Mouse (Mus musculus): Measurements from ENCODE around the gene Ccnq.

Ccnq gene

DNA sequence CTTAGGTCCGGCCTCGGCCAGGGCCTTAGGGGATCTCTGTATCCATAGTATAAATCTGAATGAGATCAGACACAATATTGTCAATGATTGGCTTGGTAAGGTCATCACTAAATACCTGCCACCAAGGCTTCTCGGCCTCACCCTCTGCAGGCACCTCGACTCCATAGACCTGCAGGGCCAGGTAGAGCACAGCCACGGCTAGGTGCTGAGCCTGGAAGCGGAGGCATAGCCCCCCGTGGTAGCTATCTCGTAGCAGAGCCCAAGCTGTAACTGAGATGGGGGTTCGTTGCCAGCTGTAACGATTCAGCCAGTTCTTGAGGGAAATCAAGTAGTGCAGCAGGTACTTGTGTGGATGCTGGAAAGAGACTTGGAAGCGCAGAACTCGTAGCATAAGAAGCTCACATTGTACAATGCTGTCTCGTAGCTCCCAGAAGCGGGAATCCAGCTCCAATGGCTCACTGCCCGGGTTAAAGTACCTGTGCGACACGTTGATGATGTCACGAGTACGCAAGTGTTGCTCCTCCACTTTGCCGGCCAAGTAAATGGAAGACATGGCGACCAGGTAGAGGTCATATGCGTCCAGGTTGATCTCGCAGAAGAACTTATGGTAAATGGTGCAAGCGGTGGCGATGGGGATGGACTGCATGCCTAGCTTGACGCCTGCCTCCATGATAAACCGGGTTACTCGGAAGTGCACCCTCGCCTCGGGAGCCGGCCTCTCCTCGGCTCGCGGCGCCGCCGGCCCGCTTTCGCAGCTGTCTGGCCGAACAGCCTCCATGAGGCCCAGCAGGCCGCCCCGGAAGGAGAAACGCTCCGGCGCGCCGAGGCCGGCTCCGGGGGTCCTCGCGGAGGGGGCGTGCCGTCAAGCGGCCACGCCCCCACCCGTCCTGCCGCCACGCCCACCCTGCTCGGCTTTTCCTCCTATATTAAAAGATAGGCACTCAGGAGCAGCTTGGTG lies at the start of gene Ccnq:
Gene Ccnq (minus strand): TSS at position 845 of the 958 bp plus-strand sequence.
- WGBS = 11% methylated on average over 59 of the region's 59 CpGs

DNA sequence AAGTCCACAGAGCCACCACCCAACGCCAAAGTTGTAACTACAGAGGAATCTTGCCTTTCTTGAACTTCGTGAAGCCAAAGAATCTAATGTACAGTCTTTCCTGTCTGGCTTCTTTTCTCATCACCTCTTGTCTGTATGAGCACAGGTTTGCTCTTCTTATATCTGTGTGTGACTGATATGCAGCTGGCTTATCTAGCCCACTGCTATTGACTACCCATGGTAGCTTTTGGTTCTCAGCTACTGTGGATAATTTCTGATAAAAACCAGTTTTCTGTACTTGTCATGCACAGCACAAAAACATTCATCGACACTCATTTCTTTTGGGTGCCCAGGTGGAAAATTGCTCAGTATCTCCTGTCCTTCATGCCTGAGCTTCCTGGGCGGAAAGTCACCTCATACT lies 49.6 kb upstream of the Ccnq start:
- 97% methylated on average over 4 of the region's 4 CpGs for WGBS

DNA sequence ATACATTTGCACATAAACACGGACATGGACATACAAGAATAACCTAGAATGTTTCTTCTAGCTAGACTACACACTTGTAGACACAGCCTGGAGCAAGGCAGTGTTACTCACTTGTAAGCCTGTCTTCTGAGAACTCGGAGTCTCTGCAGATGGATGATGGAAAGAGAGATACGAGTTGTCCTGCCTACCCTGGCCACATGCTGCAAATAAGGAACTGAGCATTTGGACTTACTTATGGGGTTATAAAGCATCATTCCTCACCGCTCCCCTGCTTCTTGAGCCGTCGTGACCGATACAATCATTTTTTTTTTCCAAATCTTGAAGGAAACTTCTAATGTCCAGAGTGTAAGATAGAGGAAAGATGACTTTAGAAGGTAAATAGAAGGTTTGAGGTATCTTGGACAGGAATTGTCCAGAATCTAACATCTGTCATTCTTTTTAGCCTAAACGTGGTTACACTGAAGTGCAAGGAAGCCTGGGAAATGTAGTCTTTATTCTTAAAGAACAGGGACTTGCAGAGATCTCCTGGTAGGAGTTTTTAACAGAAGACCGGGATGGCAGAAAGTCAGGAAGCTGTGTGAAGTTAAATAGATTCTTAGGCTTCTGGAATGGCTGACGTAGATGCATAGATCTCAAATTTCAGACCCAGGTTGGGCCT lies 44.7 kb upstream of the Ccnq start:
- 71% methylated on average over 10 of the region's 10 CpGs for WGBS

DNA sequence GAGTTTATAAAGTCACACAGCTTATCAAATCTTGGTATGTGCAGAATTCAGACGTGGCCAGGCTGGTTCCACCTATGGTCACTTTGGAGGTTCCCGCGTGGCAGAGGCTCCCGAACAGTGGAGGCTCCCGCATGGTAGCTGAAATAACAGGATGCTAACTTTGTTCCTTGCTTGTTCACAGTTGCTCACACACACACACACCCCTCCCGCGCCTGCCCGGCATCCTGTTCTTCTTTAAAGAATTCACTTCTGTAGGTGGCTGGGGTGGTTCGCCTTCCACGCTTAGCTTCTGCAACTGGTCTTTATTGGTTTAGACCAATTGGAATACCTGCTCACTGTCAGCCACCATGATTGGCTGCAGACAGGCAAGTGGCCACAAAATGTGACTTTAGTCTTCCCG lies 41.6 kb upstream of the Ccnq start:
- WGBS = 44% methylated on average over 11 of the region's 11 CpGs

DNA sequence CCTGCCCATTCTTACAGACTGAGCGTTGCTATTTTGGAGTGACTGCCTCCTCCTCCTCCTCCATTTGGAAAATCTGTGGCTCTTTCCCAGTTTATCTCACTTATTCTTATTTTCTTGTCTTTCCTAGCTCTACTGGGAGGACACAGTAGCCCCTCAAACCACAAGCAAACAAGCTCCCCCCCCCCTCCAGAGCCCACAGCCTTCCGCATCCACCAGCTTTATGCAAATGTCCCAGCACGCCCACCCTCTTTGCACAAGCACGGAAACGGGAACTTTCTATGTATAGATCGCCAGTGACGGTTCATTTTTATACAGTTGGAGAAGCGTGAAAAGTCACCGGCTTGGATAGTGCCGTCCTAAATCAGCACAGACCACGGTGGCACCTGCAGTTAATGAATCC lies 40.9 kb upstream of the Ccnq start:
- 9% methylated on average over 11 of the region's 11 CpGs for WGBS

DNA sequence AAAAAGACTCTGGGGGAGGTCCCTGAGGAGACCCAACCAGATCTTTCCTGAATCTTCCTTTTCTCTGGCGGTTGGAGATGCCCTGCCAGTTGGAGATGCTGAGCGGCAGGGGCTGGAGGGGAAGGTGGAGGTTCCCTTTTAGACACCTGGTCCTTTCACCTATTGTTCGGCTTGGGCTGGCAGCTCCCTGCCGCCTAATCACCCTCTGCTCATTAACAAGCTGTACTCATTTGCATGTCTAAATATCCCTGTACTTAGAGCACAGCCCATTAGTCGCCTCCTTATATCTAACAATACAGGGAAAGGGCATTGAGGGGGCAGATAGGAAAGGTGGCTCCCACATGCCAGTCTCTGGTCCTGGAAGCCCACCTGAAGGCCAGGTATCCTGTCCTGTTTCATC lies 40.5 kb upstream of the Ccnq start:
- WGBS = 23% methylated on average over 5 of the region's 5 CpGs

DNA sequence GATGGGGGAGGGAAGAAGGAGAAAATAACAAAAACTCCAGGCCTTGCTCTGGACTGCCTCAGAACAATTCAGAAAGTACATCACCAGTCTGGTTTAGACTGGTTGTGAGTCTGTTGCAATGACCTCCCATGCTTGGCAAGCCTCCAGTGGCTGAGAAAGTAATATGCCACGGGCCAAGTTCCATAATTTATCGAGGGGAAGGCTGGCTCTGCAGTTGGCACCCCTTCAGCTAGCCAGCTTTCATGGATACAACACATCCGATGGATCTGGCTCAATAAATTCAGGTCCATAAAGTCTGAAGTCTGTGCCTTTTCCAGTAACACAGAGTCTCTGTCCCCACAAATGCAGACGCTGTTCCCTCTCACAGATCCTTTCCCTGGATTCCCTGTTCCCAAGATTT lies 40.1 kb upstream of the Ccnq start:
- 14% methylated on average over 4 of the region's 4 CpGs for WGBS

DNA sequence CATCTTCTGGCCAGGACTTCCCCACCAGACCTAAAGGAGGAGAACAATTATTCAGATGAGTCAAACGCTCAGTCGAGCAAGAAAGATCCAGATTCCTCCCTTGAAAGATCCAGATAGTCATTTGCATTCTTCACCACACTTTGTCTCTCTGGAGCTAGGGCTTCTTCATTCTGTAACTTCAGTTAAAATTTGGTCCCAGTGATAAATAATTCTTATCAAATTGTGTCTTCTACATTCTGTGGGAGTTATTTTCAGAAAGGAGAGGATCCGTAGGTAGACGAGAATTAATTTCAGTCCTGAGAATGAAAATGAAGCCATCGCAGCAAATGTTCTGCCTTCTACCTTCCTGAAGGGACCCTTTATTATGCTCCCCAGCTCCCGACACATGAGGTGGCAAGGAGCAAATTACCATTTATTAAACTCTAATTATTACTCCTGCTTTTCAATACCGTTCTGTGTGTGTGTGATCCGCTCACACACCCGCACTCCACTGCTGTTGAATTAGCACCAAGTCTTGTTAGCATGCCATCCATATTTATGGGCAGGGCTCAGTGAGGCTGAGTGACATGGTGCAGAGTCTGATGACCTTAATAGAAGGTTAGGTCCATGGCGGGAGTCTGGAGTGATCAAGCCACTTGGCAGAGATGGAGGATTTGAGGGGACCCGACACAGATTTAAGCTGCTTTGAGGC lies 38.0 kb upstream of the Ccnq start:
- WGBS = 54% methylated on average over 11 of the region's 11 CpGs

- 52% methylated on average over 7 of the region's 7 CpGs for WGBS
These were observed 34.5 kb upstream of the Ccnq start for GRCm38 (mm10) chr11:78786013-78786431.

GRCm38 (mm10) chr11:78782791-78783347 lies 31.3 kb upstream of the Ccnq start:
- WGBS = 63% methylated on average over 9 of the region's 9 CpGs

DNA sequence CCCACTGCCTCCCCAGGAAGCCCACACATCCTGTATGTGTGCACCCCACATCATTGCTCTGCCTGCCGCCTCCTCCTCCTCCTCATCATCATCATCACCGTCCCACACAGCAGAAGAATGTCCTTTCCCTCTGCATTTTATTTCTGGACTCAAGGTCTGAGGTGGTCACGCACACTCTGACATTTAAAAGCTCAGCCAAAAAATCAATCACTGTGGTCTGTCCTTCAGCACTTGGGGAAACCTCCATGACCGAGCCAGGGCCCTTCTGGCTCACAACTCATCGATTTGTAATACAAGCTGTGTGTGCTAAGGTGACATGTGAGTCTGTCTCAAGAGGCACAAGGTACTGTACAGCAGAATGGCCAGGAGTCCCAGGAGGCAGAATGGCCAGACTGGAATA lies 30.8 kb upstream of the Ccnq start:
- 79% methylated on average over 5 of the region's 5 CpGs for WGBS

DNA sequence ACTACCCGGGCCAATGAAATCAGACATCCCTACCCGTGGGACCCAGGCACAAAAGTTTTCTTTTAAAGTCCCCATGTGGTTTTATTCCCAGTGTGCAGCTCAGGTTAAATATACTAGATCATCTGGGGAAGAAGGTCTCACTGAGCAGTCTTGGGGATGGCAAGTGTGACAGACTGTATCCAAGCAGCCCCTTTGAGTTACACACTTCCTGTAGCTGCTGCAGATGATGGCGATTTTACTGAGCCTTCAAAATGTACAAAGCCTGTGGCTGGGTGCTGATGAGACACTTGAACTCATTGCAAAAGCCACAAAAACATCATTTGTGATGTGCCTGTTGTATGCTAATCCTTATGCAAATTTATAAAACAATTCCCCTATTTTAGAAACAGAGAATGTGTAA lies 29.0 kb upstream of the Ccnq start:
- 74% methylated on average over 3 of the region's 3 CpGs for WGBS

GRCm38 (mm10) chr11:78780002-78780401 lies 28.5 kb upstream of the Ccnq start:
- WGBS = 94% methylated on average over 3 of the region's 3 CpGs

DNA sequence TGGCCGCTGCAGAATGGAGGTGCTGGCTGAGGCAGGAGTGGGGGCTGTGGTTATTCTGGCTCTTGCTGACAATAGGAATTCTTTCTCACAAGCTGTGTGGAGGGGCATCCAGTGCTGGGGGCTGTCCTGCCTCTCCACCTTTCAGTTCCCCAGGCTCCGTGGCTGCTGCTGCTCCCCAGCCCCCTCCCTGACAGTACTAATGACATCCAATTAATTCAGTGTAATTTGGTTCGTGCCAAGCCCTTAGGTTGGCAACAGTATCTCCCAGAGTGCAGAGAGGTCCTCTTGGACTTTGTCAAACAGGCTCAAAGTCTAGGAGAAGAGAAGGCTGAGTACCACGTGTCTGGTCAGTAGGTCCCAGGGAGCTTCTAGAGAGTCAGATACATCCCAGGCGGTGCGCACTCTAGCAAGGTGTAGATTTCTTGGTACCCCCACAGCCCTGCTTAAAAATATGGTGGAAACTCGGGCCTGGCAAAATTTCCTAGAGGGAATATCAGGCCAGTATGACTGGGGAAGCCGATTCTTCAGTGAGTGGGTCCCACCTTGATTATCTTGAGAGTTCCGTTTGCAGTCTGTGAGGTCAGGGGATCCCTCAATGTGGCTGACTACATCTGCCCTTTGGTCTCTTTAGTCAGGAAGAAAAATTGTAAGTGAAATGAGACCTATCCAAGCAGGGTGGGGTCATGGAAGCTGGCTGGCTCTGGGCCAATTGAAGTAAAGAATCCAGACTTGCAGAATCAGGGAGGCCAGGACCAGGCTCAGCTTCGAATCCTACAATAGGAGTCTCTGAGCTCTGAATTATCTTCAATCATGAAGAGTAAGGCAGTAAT lies 26.5 kb upstream of the Ccnq start:
- WGBS = 75% methylated on average over 10 of the region's 10 CpGs

- 36% methylated on average over 11 of the region's 11 CpGs for whole genome bisulfite sequencing
These were observed 20.3 kb upstream of the Ccnq start for GRCm38 (mm10) chr11:78771751-78772283.

- 91% methylated on average over 6 of the region's 6 CpGs for WGBS
These were observed 18.9 kb upstream of the Ccnq start for GRCm38 (mm10) chr11:78770436-78770835.

- 55% methylated on average over 3 of the region's 3 CpGs for WGBS
These were observed 17.2 kb upstream of the Ccnq start for GRCm38 (mm10) chr11:78768778-78769177.

DNA sequence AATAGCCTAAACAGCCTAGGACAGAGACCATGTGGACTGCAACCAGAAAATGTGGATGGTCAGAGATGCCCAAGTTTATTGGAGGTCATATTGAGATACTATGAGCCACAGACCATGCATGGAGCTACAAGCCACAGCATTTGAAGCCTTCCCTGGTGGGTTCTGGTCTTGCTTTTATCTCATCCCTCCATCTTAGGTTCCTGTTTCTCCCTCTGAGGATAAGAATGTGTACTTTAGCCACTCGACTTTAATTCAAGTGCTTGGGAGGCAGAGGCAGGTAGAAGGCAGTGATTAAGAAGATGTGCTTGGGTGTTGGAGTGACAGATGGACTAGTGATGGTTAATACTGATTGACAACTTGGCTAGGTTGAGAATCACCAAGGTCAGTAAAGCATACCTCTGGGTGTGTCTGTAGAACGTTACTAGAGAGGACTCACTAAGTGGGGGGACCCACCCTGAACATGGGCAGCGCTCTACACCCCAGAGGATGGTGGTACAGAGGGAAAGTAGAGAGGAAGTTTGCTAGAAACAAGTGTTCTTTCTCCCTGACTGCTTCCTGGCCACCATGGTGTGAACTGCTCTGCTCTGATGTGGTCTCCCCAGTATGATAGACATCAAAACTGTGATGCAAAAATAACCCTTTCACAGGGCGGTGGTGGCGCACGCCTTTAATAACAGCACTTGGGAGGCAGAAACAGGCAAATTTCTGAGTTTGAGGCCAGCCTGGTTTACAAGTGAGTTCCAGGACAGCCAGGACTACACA lies 14.7 kb upstream of the Ccnq start:
- WGBS = 94% methylated on average over 6 of the region's 6 CpGs

DNA sequence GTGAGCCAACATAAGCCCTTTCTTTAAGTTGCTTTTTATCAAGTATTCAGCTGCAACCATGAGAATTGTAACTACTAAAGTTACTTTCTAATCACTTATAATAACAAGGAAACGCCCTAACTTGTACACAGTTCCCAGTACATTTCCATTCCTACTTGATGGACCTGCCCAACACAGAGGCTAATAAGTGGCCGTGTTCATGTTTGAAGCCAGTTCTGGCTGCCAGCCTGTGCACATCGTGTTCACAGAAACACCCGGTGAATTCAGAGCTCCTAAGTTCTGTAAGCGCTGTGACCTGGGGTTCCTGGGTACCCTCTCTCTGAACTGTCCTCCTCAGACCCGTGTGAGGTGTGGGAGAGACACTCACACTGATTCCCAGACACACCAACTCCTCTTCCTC lies 13.3 kb upstream of the Ccnq start:
- WGBS = 69% methylated on average over 6 of the region's 6 CpGs

- WGBS = 53% methylated on average over 8 of the region's 8 CpGs
These were observed 12.8 kb upstream of the Ccnq start for GRCm38 (mm10) chr11:78764304-78764703.
